Mouse (Mus musculus) frontal cortex, postnatal 36 days (tissue): ENCODE results near the gene S100pbp.
A peak's percentile ranks its signal among the peaks of the same experiment; 100 is the strongest.

ENCODE experiments used
- DNase-seq, 2 experiments: peaks; one replicate each; pipeline ENCODE4 v3.0.0; 2022; ENCODE audit warnings: low spot score in 2 of 2

Gene S100pbp

DNA sequence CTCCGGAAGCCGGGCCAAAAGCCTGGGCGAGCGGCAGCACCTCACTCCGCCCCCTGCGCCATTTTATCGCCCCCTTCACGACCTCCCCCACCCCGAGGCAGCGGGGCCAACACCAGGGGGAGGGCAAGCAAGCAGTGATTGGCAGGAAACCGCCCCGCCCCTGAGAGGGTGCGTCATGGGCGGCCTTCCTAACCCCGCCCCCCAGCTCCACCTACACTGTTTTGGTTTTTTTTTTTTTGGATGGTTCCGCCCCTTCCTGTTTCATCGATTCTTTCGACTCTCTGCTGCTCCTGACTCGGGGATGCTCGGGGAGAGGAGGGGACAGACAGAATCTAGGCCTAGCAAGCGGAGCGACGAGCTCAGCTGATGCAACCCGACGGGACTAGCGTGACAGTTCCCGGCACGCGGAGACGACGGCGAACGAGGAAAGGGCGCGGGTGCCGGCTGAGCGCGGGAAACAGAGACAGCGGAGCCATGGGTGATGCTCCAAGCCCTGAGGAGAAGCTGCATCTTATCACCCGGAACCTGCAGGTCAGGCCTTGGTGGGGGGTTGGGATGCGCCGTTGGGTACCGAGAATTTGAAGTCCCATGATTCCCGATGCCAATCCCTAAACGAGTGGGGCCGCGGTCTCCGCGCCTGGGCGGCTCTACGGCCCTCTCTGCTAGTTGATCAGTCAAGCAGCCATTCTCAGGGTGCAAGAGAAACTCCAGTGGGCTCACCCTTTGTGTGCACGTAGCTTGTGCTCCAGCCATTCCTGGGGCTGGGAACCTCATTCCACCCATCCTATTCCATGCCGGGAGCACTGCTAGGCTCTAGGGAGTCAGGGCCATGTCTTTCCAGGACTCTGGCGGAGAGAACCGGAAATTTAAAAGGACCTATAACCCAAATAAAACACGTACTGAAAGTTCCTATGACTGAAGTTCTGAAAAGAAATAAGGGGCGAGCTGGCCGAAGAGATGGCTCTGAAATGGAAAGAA is at the start of gene S100pbp, which contains the start of gene Yars:
Gene S100pbp, minus strand, starts transcription at position 186 of the 978 bp plus-strand sequence.
Gene Yars, plus strand, starts transcription at position 219 of the 978 bp plus-strand sequence.
- peak; percentile 93 to 95 for DNase-seq

DNA sequence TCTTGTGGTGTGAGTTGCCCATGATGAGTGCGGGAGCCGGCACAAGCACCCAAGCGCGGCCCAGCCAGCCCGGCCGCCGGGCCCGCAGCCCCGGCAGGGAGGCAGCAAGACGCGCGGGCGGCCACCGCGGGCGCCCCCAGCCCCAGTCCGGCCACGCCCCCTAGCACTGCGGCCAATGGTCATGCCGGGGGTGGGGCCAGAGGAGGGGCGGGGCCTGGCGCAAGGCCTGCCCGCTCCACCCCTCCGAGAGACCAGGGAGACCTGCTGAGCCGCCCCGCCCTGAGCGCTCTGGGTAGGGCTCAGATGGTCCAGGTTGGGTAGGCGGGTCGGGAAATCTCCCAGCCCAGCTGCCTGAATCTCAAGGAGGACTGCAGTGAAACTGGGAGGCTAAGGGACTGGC is 49.5 kb upstream of the S100pbp start:
- DNase-seq, result peak; percentile 72 to 77

DNA sequence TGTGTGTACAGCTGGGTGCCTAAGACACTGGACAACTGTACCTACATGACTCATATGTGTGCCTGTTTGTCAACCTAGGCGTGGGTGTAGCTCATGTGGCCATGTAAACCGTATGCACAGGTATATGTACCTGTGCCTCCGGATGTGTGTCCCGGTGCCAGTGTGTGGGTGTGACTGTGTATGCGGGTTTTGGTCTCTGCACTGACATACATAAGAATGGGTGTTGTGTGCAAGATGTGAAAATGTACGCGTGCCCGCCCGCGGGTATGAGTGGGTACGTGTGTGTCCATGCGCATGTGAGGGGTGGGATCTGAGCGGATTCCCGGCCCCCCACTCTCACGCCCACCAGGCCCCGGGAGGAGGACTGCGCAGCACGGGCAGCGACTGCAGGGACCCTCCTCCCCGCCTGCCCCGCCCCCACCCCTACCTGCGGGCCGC is 49.1 kb upstream of the S100pbp start:
- DNase-seq, result no peak

GRCm38 (mm10) chr4:129237843-129238441 is 48.4 kb upstream of the S100pbp start:
- no peak for DNase-seq

GRCm38 (mm10) chr4:129236236-129236813 is 46.8 kb upstream of the S100pbp start:
- DNase-seq, result no peak

DNA sequence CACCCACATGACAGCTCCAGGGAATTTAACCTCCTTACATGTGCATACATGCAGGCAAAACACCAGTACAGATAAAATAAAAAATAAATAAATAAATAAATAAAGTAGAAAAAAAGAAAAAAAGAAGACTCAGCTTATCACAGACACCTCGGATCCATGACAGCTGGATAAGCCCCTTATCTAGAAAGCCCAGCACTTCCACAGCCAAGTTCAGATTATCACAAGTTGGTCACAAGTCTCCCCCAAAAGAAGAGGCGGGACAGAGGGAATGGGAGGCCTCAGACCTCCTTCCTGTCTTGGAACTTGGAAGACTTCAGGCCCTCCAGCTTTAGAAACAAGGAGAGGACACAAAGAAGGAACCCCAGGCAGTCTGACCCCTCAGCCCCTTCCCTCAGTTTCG is 45.6 kb upstream of the S100pbp start:
- no peak for DNase-seq

GRCm38 (mm10) chr4:129234488-129234887 is 45.0 kb upstream of the S100pbp start:
- DNase-seq, result no peak

- no peak for DNase-seq
Observed at GRCm38 (mm10) chr4:129232561-129233360, 43.2 kb upstream of the S100pbp start.

GRCm38 (mm10) chr4:129231594-129232450 is 42.3 kb upstream of the S100pbp start:
- DNase-seq, result no peak

DNA sequence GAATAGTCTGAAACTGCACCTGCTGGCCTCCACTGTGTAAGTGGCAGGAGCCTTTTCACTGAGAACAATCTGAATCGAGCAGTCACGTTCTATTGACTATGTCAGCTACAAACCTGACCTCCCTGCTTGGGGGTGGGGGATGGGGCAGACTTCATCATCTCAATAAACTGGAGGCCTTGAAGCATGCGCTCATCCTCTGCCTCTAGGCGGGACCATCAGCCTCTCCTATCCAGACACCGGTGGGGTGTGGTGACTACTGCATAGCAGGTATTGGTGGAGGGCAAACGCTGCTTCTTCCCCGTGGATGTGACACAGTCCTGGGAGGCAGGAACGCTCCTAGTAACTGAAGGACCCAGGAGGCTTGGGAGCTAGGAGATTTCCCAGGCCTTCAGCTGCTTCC is 41.4 kb upstream of the S100pbp start:
- no peak for DNase-seq

- no peak for DNase-seq
Observed at GRCm38 (mm10) chr4:129227985-129228381, 38.5 kb upstream of the S100pbp start.

- no peak for DNase-seq
Observed at GRCm38 (mm10) chr4:129227170-129227984, 37.9 kb upstream of the S100pbp start.

DNA sequence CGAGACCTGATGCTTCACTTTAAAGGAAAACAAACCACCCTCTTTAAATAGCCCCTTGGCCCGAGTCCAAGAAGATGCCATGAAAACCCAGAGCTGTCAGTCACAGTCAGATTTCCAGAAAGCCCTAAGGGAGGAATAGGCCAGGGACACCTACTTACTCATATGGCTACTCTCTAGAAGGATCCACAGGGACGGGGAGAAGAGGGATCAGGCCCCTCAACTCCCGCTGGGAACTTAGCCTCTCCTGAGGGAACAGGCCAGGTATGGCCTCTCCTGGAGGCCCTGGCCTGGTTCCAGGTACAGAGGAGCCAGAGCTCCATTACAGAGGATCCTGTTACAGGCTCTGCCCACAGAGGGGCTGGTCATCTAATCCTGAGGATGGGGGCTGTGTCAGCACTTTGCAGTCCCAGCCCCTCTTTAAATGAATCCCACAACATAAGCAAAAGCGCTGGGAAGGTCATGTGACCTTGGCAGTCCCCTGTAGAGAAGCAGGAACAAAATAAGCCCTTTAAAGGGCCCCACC is 37.0 kb upstream of the S100pbp start:
- no peak for DNase-seq

GRCm38 (mm10) chr4:129225315-129225714 is 35.8 kb upstream of the S100pbp start:
- DNase-seq, result no peak

DNA sequence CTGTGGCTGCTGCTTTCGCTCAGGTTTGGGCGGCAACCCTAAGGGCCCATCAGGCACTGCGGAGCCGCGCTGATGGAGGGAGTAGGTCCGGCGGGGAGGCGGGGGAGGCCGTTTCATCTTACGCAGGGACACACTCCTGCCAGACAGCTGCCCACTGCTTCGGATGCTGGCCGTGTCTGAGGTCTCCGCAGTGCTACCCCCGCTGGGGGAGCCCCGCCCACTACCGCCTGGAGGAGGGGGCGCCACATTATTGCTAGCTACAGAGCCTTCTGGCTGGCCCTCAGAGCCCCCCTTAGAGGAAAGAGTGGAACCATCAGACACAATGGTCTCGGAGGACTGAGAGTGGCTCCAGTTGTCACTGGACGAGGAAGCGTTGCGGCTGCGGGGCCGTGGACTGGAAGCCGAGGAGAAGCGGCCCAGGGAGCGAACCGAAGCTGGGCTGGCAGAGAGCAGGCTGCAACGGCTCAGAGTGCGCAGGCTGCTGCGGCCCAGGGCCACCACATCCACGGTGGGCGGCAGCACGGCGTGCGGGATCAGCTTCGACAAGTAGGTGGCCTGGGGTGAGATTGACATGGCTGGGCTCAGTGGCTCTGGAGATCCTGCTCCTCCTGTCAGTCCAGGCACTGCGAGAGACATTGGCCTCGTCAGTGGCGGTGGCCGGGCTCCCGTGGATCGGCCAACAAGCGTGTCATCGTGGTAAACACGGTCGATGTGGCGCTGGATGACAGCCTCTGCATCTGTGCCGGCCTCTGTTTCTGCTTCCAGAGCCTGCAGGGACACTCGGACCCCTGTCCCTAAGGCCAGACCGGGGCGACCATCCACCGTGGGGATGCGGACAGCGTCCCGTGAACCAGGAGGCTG is 34.1 kb upstream of the S100pbp start:
- no peak for DNase-seq

DNA sequence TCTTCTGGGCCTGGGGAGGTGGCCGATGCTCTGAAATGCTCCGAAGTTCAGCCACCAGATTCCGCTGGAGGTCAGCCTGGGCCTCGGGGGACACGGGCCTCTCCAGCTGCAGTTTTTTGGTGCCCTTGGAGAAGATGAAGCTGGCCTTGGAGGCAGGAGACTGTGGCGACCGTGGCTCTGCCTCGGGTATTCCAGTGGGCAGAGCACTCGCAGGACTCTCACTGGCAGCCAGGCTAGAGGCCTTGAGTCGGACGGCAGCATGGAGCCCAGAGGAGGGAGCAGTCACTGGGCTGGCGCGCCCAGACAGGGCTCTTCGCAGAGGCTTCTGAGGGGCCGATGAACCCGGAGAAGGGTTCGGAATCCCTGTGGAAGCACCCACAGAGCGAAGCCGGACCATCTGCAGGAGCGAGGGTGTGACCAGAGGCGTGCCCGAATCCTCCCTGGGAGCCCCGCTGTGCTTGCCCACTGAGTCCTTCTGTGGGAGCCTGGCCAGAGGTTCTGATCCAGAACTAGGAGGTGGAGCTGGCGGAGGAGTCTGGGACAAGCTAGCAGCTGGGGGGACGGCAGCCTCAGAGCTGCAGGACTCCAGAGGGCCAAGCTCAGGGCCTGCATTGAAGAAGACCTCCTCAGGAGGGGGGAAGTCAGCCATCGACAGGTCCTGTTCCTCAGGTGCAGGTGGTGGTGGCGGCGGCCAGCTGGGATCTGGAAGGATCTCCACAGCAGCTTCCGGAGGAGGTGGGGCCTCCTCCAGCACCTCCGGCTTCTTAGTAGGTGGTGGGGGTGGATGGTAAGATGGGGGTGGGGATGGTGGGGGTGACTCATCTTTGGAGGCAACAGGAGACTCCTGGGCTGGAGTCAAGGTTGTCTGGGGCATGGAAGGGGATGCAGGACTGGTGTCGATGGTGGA is 32.7 kb upstream of the S100pbp start:
- DNase-seq, result no peak
